Mouse (Mus musculus) intestine, embryonic 15.5 days (tissue): ENCODE results near the gene Tmem262. TPM values are rescaled to one million over a fixed set of nuclear protein-coding genes. Genes with fewer than 3 reads are reported as not detected.

ENCODE experiments used
- ATAC-seq: fragments of 200-750 bp; cut with Nextera tagmentation; 2 replicates; pipeline ENCODE4 v1.8.0; 2017; ENCODE audit warnings: moderate TSS enrichment, moderate library complexity
- H3K27ac ChIP-seq: fragments of 300-500 bp; sonication (generic); 2 replicates; pipeline ENCODE4 v1.5.1; 2015; ENCODE audit warnings: mild to moderate bottlenecking, inconsistent platforms
- H3K27me3 ChIP-seq: fragments of 300-500 bp; sonication (generic); replicated peaks from 2 replicates; pipeline ENCODE4 v1.6.1; 2015; ENCODE audit warnings: inconsistent platforms
- H3K36me3 ChIP-seq: fragments of 300-500 bp; sonication (generic); 2 replicates; pipeline ENCODE4 v1.6.1; 2015; ENCODE audit warnings: inconsistent platforms
- H3K4me1 ChIP-seq: fragments of 300-500 bp; sonication (generic); replicated peaks from 2 replicates; pipeline ENCODE4 v1.6.1; 2015; ENCODE audit warnings: inconsistent platforms
- H3K4me2 ChIP-seq: fragments of 300-500 bp; sonication (generic); replicated peaks from 2 replicates; pipeline ENCODE4 v1.6.1; 2015; ENCODE audit warnings: mild to moderate bottlenecking, inconsistent platforms
- H3K4me3 ChIP-seq: fragments of 300-500 bp; sonication (generic); replicated peaks from 2 replicates; pipeline ENCODE4 v1.5.1; 2015; ENCODE audit warnings: inconsistent platforms
- H3K9ac ChIP-seq: fragments of 300-500 bp; sonication (generic); 2 replicates; pipeline ENCODE4 v1.6.1; 2015; ENCODE audit warnings: inconsistent platforms
- H3K9me3 ChIP-seq: fragments of 300-500 bp; sonication (generic); 2 replicates; pipeline ENCODE4 v1.6.1; 2016; ENCODE audit warnings: inconsistent platforms
- WGBS: fragments of 180-500 bp; shearing (Covaris S2); methylation state at CpG from one replicate; pipeline ENCODE4 v1.1.7; 2015; 5-methylcytosine and 5-hydroxymethylcytosine counted together
- polyA plus RNA-seq: library from polyadenylated mRNA; unstranded; fragments of >200 nt; fragmentation: Nextera tagmentation; extraction: Ambion mirVana; gene quantifications from 2 replicates; pipeline ENCODE4 v1.2.1, GENCODE M21; 2015

Tmem262 gene
- polyA plus RNA-seq, 1 experiment from 2014 or later: not detected

- Histone ChIP-seq H3K9me3 (no peaks in the 10 kb centered on the region), H3K4me3 (no peak overlapping the region), H3K4me2 (peak overlapping the region; percentile 95; the same call in 1 of the 2 replicates), H3K27me3 (no peaks in the 10 kb centered on the region), H3K9ac (no peak overlapping the region), H3K27ac (no peak overlapping the region), H3K36me3 (0 out of 2 replicates have a peak, but pooled peaks cover 3% of the 10 kb centered on the region), H3K4me1 (peaks cover 29% of the 10 kb centered on the region)
- no peak for ATAC-seq
- 89% methylated on average over 6 of the region's 6 CpGs for WGBS
Measured at GRCm38 (mm10) chr19:6063081-6063480, 16.8 kb upstream of the Tmem262 start.

GRCm38 (mm10) chr19:6066571-6066970 is 13.3 kb upstream of the Tmem262 start:
- 0 out of 2 replicates have a peak, but pooled peaks have one; percentile 0 for ATAC-seq
- peak overlapping the region; percentile 54 for H3K9ac ChIP-seq

GRCm38 (mm10) chr19:6067011-6067723 is 12.7 kb upstream of the Tmem262 start:
- Histone ChIP-seq H3K27me3 (no peaks in the 10 kb centered on the region), H3K4me1 (peaks cover 28% of the 10 kb centered on the region), H3K9me3 (no peaks in the 10 kb centered on the region), H3K4me3 (peak overlapping the region; percentile 48), H3K4me2 (peak overlapping the region; percentile 92), H3K27ac (peak overlapping the region; percentile 76), H3K9ac (peak overlapping the region; percentile 54), H3K36me3 (peaks cover 26% of the 10 kb centered on the region)
- ATAC-seq: peak; percentile 70
- WGBS: under 1% methylated on average over 30 of the region's 30 CpGs

More at GRCm38 (mm10) chr19:6066571-6066970, 13.3 kb upstream of the Tmem262 start:
- H3K27me3 ChIP-seq: no peaks in the 10 kb centered on the region
- H3K4me3 ChIP-seq: peak overlapping the region; percentile 48
- 24% methylated on average over 5 of the region's 5 CpGs for WGBS
- H3K9me3 ChIP-seq: no peaks in the 10 kb centered on the region
- H3K4me1 ChIP-seq: peaks cover 33% of the 10 kb centered on the region
- H3K27ac ChIP-seq: peak overlapping the region; percentile 76
- H3K4me2 ChIP-seq: peak overlapping the region; percentile 92
- H3K36me3 ChIP-seq: peaks cover 26% of the 10 kb centered on the region

GRCm38 (mm10) chr19:6067724-6068415 is 12.0 kb upstream of the Tmem262 start, which contains the start of gene Tm7sf2:
Tm7sf2 (minus strand) TSS chr19:6068373.
- peaks cover 26% of the 10 kb centered on the region for H3K36me3 ChIP-seq
- H3K4me2 ChIP-seq: peak within 1 kb of the TSS; percentile 92
- H3K27ac ChIP-seq: peak within 1 kb of the TSS; percentile 76
- peak within 1 kb of the TSS; percentile 54 for H3K9ac ChIP-seq
- peak; percentile 97 for ATAC-seq
- no peaks in the 10 kb centered on the region for H3K9me3 ChIP-seq
- no peaks in the 10 kb centered on the region for H3K27me3 ChIP-seq
- H3K4me1 ChIP-seq: peaks cover 21% of the 10 kb centered on the region
- WGBS: 7% methylated on average over 33 of the region's 33 CpGs
- H3K4me3 ChIP-seq: peak within 1 kb of the TSS; percentile 48

- H3K4me1 ChIP-seq: peaks cover 21% of the 10 kb centered on the region
- peaks cover 26% of the 10 kb centered on the region for H3K36me3 ChIP-seq
- no peak overlapping the region for H3K9ac ChIP-seq
- H3K4me2 ChIP-seq: no peak overlapping the region
- no peak overlapping the region for H3K27ac ChIP-seq
- H3K9me3 ChIP-seq: no peaks in the 10 kb centered on the region
- WGBS: 61% methylated on average over 4 of the region's 4 CpGs
- H3K4me3 ChIP-seq: no peak overlapping the region
- no peaks in the 10 kb centered on the region for H3K27me3 ChIP-seq
- no peak for ATAC-seq
Measured at GRCm38 (mm10) chr19:6068951-6069350, 10.9 kb upstream of the Tmem262 start.

- Histone ChIP-seq H3K27me3 (no peaks in the 10 kb centered on the region), H3K4me3 (no peak overlapping the region), H3K4me1 (peaks cover 21% of the 10 kb centered on the region), H3K9me3 (no peaks in the 10 kb centered on the region), H3K9ac (no peak overlapping the region), H3K4me2 (no peak overlapping the region), H3K27ac (no peak overlapping the region), H3K36me3 (peaks cover 26% of the 10 kb centered on the region)
- no peak for ATAC-seq
- WGBS: 91% methylated on average over 10 of the region's 10 CpGs
Measured at GRCm38 (mm10) chr19:6069851-6070250, 10.0 kb upstream of the Tmem262 start.

GRCm38 (mm10) chr19:6070571-6071250 is 9.1 kb upstream of the Tmem262 start:
- no peak for ATAC-seq
- H3K4me3 ChIP-seq: no peak overlapping the region
- no peak overlapping the region for H3K27ac ChIP-seq
- no peaks in the 10 kb centered on the region for H3K9me3 ChIP-seq
- peaks cover 26% of the 10 kb centered on the region for H3K36me3 ChIP-seq
- H3K27me3 ChIP-seq: no peaks in the 10 kb centered on the region
- peaks cover 21% of the 10 kb centered on the region for H3K4me1 ChIP-seq
- H3K4me2 ChIP-seq: no peak overlapping the region
- WGBS: 87% methylated on average over 31 of the region's 31 CpGs
- no peak overlapping the region for H3K9ac ChIP-seq

GRCm38 (mm10) chr19:6071261-6071660 is 8.6 kb upstream of the Tmem262 start:
- WGBS: 94% methylated on average over 19 of the region's 19 CpGs
- ATAC-seq: no peak

GRCm38 (mm10) chr19:6073889-6074288 is 5.9 kb upstream of the Tmem262 start:
- H3K36me3 ChIP-seq: peaks cover 26% of the 10 kb centered on the region
- WGBS: 87% methylated on average over 5 of the region's 5 CpGs

More at GRCm38 (mm10) chr19:6071261-6071660, 8.6 kb upstream of the Tmem262 start:
- H3K36me3 ChIP-seq: peaks cover 26% of the 10 kb centered on the region
- no peak overlapping the region for H3K4me2 ChIP-seq
- no peak overlapping the region for H3K4me3 ChIP-seq
- peaks cover 24% of the 10 kb centered on the region for H3K4me1 ChIP-seq
- H3K27me3 ChIP-seq: no peaks in the 10 kb centered on the region
- H3K9ac ChIP-seq: no peak overlapping the region
- no peak overlapping the region for H3K27ac ChIP-seq
- no peaks in the 10 kb centered on the region for H3K9me3 ChIP-seq

GRCm38 (mm10) chr19:6076564-6077393 is 3.1 kb upstream of the Tmem262 start, which contains the start of gene Vps51:
Vps51 (minus strand) TSS chr19:6077231.
- H3K36me3 ChIP-seq: peaks cover 14% of the 10 kb centered on the region
- peak within 1 kb of the TSS; percentile 85 for H3K4me3 ChIP-seq
- H3K27ac ChIP-seq: peak within 1 kb of the TSS; percentile 89
- H3K4me2 ChIP-seq: peak within 1 kb of the TSS; percentile 84
- H3K4me1 ChIP-seq: peaks cover 9% of the 10 kb centered on the region
- ATAC-seq: peak; percentile 93
- H3K9me3 ChIP-seq: no peaks in the 10 kb centered on the region
- WGBS: 1% methylated on average over 33 of the region's 33 CpGs
- peak within 1 kb of the TSS; percentile 81 for H3K9ac ChIP-seq
- no peaks in the 10 kb centered on the region for H3K27me3 ChIP-seq

More at GRCm38 (mm10) chr19:6073889-6074288, 5.9 kb upstream of the Tmem262 start:
- H3K4me1 ChIP-seq: peaks cover 9% of the 10 kb centered on the region
- H3K9ac ChIP-seq: no peak overlapping the region
- no peak overlapping the region for H3K4me2 ChIP-seq
- H3K9me3 ChIP-seq: no peaks in the 10 kb centered on the region
- no peak overlapping the region for H3K4me3 ChIP-seq
- no peaks in the 10 kb centered on the region for H3K27me3 ChIP-seq
- ATAC-seq: no peak
- no peak overlapping the region for H3K27ac ChIP-seq

- H3K4me3 ChIP-seq: no peak within 1 kb of the TSS
Measured at GRCm38 (mm10) chr19:6082156-6082555, 2.3 kb downstream of the Tmem262 start, which contains the start of gene Gm28374. Gm28374 (minus strand) TSS chr19:6082256.

More at GRCm38 (mm10) chr19:6082156-6082555, 2.3 kb downstream of the Tmem262 start, which contains the start of gene Gm28374:
- no peak for ATAC-seq
- Histone ChIP-seq H3K9ac (no peak within 1 kb of the TSS), H3K36me3 (peaks cover 26% of the 10 kb centered on the region), H3K4me2 (no peak within 1 kb of the TSS), H3K27me3 (no peaks in the 10 kb centered on the region), H3K27ac (no peak within 1 kb of the TSS), H3K4me1 (peaks cover 10% of the 10 kb centered on the region), H3K9me3 (no peaks in the 10 kb centered on the region)
- WGBS: 89% methylated on average over 9 of the region's 9 CpGs
